Mouse (Mus musculus): ENCODE results near the gene Rabgap1l.

- TF ChIP-seq CTCF (IDR thresholded peaks at IDR 0.05; ENCODE audit: borderline replicate concordance, extremely low read depth, insufficient read depth, insufficient read length) (no peak), POLR2A (IDR thresholded peaks at IDR 0.05; ENCODE audit: borderline replicate concordance, extremely low read depth, insufficient read depth, insufficient read length, poor library complexity, severe bottlenecking) (no peak)
Observed at GRCm38 (mm10) chr1:160830608-160831498, 37.8 kb upstream of the Rabgap1l start.

Data from brain, embryonic 14.5 days (tissue).